Mouse (Mus musculus): ENCODE measurements around the gene Cdk17. TPM values are rescaled to one million over a fixed set of nuclear protein-coding genes. Genes with fewer than 3 reads are reported as not detected.

Gene Cdk17
- 10 to 100 TPM; 42.2 to 62.3 TPM for polyA plus RNA-seq (2017; shearing (Covaris generic))

- peak; percentile 37 for ATAC-seq
These were observed at the start of gene Cdk17 for GRCm38 (mm10) chr10:93160807-93161510. Gene Cdk17, plus strand, starts transcription at chr10:93160875.

- ATAC-seq: no peak
These were observed 49.3 kb upstream of the Cdk17 start for GRCm38 (mm10) chr10:93111412-93111811.

- ATAC-seq: no peak
These were observed 48.7 kb upstream of the Cdk17 start for GRCm38 (mm10) chr10:93112021-93112420.

GRCm38 (mm10) chr10:93113968-93114367 is 46.7 kb upstream of the Cdk17 start:
- no peak for ATAC-seq

GRCm38 (mm10) chr10:93114782-93115181 is 45.9 kb upstream of the Cdk17 start:
- ATAC-seq: no peak

- no peak for ATAC-seq
These were observed 44.9 kb upstream of the Cdk17 start for GRCm38 (mm10) chr10:93115743-93116142.

- no peak for ATAC-seq
These were observed 44.0 kb upstream of the Cdk17 start for GRCm38 (mm10) chr10:93116636-93117035.

- no peak for ATAC-seq
These were observed 40.9 kb upstream of the Cdk17 start for GRCm38 (mm10) chr10:93119809-93120208.

- ATAC-seq: no peak
These were observed 39.3 kb upstream of the Cdk17 start for GRCm38 (mm10) chr10:93121262-93121860.

- ATAC-seq: peak; percentile 45
These were observed 38.1 kb upstream of the Cdk17 start for GRCm38 (mm10) chr10:93122399-93123184.

- peak; percentile 25 for ATAC-seq
These were observed 37.4 kb upstream of the Cdk17 start for GRCm38 (mm10) chr10:93123310-93123709.

GRCm38 (mm10) chr10:93123957-93124613 is 36.6 kb upstream of the Cdk17 start:
- ATAC-seq: peak; percentile 96

GRCm38 (mm10) chr10:93126025-93126424 is 34.6 kb upstream of the Cdk17 start:
- ATAC-seq: no peak

GRCm38 (mm10) chr10:93128566-93128965 is 32.1 kb upstream of the Cdk17 start:
- no peak for ATAC-seq

- no peak for ATAC-seq
These were observed 31.3 kb upstream of the Cdk17 start for GRCm38 (mm10) chr10:93129345-93129744.

GRCm38 (mm10) chr10:93129904-93130455 is 30.7 kb upstream of the Cdk17 start:
- ATAC-seq: no peak

- no peak for ATAC-seq
These were observed 30.2 kb upstream of the Cdk17 start for GRCm38 (mm10) chr10:93130456-93130940.

GRCm38 (mm10) chr10:93131865-93132566 is 28.7 kb upstream of the Cdk17 start:
- ATAC-seq: no peak

GRCm38 (mm10) chr10:93138730-93139129 is 21.9 kb upstream of the Cdk17 start:
- ATAC-seq: no peak

- ATAC-seq: peak; percentile 53
These were observed 19.9 kb upstream of the Cdk17 start for GRCm38 (mm10) chr10:93140778-93141177.

- no peak for ATAC-seq
These were observed 17.9 kb upstream of the Cdk17 start for GRCm38 (mm10) chr10:93142600-93143284.

Data from CD4-positive, CD25-positive, alpha-beta regulatory T cell, adult 4 months (primary cell).